Mouse (Mus musculus): Measurements from ENCODE around the gene P2ry14.
"Not testable (repeated sequence)": the region's sequence is repeated elsewhere in the genome, so short reads cannot be mapped to it uniquely, and the experiment has no call there.

P2ry14 gene

GRCm38 (mm10) chr3:59149646-59150045, 3.8 kb downstream of the P2ry14 start:
- in situ Hi-C loops (cut with MboI), result no loop called here

- in situ Hi-C loops (cut with MboI), result no loop called here
These were observed 8.2 kb downstream of the P2ry14 start for GRCm38 (mm10) chr3:59145194-59145593.

- in situ Hi-C loops (cut with MboI), result no loop called here
These were observed 11.7 kb downstream of the P2ry14 start for GRCm38 (mm10) chr3:59141507-59142305.

GRCm38 (mm10) chr3:59140941-59141340, 12.5 kb downstream of the P2ry14 start:
- in situ Hi-C loops (cut with MboI), result not testable (repeated sequence)

GRCm38 (mm10) chr3:59140115-59140514, 13.3 kb downstream of the P2ry14 start:
- in situ Hi-C loops (cut with MboI), result no loop called here

- in situ Hi-C loops (cut with MboI), result no loop called here
These were observed 13.8 kb downstream of the P2ry14 start for GRCm38 (mm10) chr3:59139651-59140051.

- in situ Hi-C loops (cut with MboI), result no loop called here
These were observed 14.4 kb downstream of the P2ry14 start for GRCm38 (mm10) chr3:59138946-59139468.

- in situ Hi-C loops (cut with MboI), result no loop called here
These were observed 17.3 kb downstream of the P2ry14 start for GRCm38 (mm10) chr3:59135911-59136653.

GRCm38 (mm10) chr3:59133189-59133588, 20.2 kb downstream of the P2ry14 start:
- in situ Hi-C loops (cut with MboI), result no loop called here

- in situ Hi-C loops (cut with MboI), result no loop called here
These were observed 21.5 kb downstream of the P2ry14 start for GRCm38 (mm10) chr3:59131966-59132365.

GRCm38 (mm10) chr3:59131081-59131480, 22.3 kb downstream of the P2ry14 start:
- in situ Hi-C loops (cut with MboI), result no loop called here

- in situ Hi-C loops (cut with MboI), result no loop called here
These were observed 23.0 kb downstream of the P2ry14 start for GRCm38 (mm10) chr3:59130431-59130830.

GRCm38 (mm10) chr3:59129547-59129946, 23.9 kb downstream of the P2ry14 start:
- in situ Hi-C loops (cut with MboI), result no loop called here

- in situ Hi-C loops (cut with MboI), result no loop called here
These were observed 24.7 kb downstream of the P2ry14 start for GRCm38 (mm10) chr3:59128681-59129080.

GRCm38 (mm10) chr3:59125783-59126555, 27.4 kb downstream of the P2ry14 start:
- in situ Hi-C loops (cut with MboI), result no loop called here

- in situ Hi-C loops (cut with MboI), result no loop called here
These were observed 28.4 kb downstream of the P2ry14 start for GRCm38 (mm10) chr3:59125022-59125421.

- in situ Hi-C loops (cut with MboI), result no loop called here
These were observed 31.5 kb downstream of the P2ry14 start for GRCm38 (mm10) chr3:59121780-59122449.

- in situ Hi-C loops (cut with MboI), result no loop called here
These were observed 32.2 kb downstream of the P2ry14 start for GRCm38 (mm10) chr3:59121067-59121730.

- in situ Hi-C loops (cut with MboI), result no loop called here
These were observed 39.4 kb downstream of the P2ry14 start for GRCm38 (mm10) chr3:59113973-59114517.

GRCm38 (mm10) chr3:59113291-59113690, 40.1 kb downstream of the P2ry14 start:
- in situ Hi-C loops (cut with MboI), result not testable (repeated sequence)

- in situ Hi-C loops (cut with MboI), result no loop called here
These were observed 41.5 kb downstream of the P2ry14 start for GRCm38 (mm10) chr3:59111944-59112343.

Data from mature B cell (primary cell).